Mouse (Mus musculus) adrenal gland, postnatal 4 days (tissue): ENCODE data around the gene Psmb11. TPM values are rescaled to one million over a fixed set of nuclear protein-coding genes. Genes with fewer than 3 reads are reported as not detected.

Experiments
- DNase-seq, 2 experiments: peaks; one replicate each; pipeline ENCODE4 v3.0.0; 2021 to 2022; ENCODE audit warnings: low spot score in 2 of 2, mixed read lengths in 2 of 2
- long read RNA-seq, 2 experiments: library from polyadenylated mRNA; stranded (forward); transcript quantifications; one replicate each; pipeline ENCODE4 v2.0.0; 2021
- total RNA-seq, 2 experiments: library from RNA; stranded (reverse); gene quantifications; 2 replicates each; pipeline ENCODE4 v1.2.3; 2021

Psmb11 gene
- total RNA-seq: not detected
- long read RNA-seq, experiment 1: 0 reads
- long read RNA-seq, experiment 2: 0 reads

DNA sequence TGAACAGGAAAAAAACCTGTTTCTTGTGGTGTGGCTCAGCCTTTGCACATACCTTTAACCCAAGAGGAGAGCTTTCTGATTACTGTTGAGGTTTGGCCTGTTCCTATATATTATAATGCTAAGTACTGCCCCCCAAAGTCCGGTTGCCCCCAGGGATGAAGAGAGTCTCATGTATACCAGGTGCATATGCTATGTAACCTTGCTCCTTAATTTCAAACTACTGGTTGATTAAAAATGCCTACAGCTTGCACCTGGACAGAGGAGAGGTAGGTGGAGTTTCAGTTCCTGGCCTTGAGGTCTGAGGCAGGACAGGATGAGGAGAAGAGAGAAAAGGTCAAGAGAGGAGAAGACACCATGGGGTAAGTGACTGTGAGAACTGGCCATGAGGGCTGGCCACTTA is at the start of gene Psmb11:
TSS of gene Psmb11 (plus strand) at position 301 of the 400 bp plus-strand sequence.
- DNase-seq: no peak

- no peak for DNase-seq
These were observed 49.1 kb upstream of the Psmb11 start for GRCm38 (mm10) chr14:54572122-54572521.

GRCm38 (mm10) chr14:54572790-54573736 is 48.2 kb upstream of the Psmb11 start:
- no peak for DNase-seq

DNA sequence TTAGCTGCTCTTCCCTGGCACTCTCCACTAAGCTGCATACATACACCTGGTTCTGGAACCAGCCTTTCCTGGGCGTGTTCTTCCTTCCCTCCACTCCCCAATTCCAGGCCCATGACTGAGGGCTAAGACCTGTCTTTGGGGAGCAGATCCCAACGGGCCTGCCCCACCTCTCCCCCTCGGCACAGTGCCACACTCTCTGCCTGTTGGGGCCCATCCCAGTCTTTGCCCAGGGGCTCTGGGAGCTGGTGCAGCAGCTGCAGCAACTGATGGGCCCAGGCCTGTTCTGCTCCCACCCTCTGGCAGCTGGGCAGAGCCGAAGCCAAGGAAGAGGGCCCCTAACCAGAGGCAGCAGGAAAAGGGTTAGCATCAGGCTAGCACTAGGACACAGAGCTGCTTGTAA is 47.0 kb upstream of the Psmb11 start:
- DNase-seq: no peak

DNA sequence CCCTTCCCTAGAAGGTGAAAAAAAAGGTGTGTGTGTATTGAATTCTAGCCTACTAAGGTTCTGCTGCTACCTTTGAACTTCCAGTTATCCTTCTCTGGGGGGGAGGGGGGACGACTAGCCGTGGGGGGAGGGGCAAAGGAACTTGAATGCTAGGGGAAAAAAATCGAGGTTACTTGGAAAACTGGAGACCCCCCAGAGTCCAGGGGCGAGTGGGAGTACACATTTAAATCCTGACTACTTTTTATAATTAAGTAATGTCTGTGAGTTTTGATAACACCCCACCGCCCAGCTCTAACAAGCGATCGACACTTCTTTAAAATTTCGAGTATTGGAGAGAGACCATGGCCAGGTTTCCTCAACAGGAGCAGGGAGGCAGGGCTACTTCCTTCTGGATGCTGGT is 46.2 kb upstream of the Psmb11 start:
- no peak for DNase-seq

GRCm38 (mm10) chr14:54575631-54576030 is 45.6 kb upstream of the Psmb11 start:
- peak in 1 of 2 experiments; percentile 36 for DNase-seq

DNA sequence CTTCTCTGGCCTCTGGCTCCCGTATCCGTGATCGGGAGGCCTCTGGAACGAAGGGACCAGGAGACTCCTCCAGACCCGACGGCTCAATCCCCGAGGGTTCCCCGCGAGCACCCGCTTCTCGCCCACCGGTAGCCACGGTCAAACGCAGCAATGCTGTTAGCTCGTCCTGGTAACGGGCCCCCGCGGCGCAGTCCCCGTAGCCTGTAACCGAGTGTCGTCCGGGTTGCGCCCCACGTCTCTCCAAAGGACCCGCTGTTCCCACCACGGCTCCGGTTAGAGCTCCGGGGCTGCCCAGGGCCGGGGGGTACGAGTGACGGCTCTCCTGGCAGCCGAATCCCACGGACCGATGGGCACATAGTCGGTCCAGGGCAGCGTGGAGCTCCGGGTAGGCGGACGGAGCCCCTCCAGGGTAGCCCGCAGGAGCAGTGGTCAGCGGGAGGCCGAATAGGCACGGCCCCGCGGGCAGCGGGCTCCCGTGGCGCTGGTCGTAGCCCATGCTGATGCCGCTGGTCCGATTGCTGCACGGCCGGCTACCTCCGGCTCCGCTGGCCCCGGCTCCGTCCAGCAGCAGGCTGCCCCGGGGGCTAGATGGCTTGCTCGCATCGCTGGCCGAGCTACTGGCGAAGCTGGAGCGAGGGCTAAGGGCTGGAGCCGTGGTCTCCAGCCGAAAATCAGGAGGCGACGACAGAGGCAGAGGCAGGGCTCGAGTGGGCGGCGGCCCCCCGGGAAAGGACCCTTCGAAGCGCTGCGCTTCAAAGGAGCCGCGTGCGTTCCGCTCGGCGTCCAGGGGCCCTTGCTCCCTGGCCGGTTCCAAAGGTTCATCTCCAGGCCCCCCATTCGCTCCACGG is 44.8 kb upstream of the Psmb11 start:
- DNase-seq: no peak

DNA sequence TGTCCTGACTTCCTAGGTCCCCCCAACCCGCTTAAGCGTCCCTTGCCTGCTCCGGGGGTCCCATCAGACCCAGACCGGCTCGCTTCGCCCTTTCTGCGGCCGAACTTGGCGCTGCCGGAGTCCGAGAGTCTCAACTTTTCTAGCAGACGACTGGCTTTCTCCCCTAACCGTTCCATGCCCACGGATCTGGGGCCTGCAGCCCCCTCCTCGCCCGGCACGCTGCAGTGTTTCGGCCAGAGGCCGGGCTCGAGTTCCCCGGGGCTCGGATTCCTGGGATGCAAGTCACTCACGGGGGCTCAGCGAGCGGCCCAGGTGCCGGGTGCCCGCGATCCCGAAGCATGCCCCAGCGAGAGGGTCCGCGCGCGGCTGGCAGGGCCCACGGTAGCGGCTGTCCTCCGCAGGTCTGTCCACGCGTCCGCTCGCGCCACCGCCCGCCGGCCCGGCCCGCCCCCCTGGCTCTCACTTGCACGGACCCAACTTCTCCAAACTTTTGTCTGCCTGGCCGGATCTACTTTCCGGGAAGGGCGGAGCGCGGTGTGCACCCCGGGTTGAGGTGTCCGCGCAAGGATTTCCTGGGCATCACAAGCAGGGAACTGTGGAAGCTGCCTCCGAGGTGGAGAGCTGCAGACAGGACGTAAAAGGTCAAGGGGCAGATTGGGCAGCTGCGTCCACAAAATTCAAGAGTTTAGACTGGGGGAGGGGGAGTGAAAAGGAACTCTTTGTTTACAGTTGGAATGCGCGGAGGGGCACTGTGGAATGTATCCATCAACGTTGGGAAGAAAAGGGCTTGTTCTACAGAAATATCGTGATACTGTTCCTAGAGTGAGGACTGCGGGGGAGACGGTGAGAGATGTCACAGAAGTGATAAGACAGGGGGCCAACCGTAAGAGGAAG is 43.9 kb upstream of the Psmb11 start, which contains the start of gene Ajuba:
TSS of gene Ajuba (minus strand) at position 470 of the 894 bp plus-strand sequence.
- peak; percentile 60 to 81 for DNase-seq

GRCm38 (mm10) chr14:54578063-54578462 is 43.2 kb upstream of the Psmb11 start:
- no peak for DNase-seq

- DNase-seq: no peak
These were observed 41.6 kb upstream of the Psmb11 start for GRCm38 (mm10) chr14:54579638-54580037.

DNA sequence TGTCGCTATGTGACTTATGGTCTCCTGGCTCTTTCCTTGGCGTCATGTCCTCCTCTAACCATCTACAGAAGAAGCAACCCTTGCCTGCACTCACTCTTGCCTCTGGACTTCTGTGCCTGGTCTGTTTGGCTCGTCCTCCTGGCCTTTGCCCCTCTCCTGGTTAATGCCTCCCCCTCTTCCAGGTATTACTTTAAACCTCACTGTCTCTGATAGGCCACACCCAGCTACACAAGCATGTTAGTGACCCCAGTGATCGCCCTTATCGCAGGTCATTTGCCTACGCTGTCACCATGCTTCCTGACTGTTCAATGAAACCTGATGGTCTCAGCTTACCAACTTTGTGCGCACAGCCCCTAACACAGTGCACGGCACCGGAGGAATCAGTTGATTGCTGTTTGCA is 38.7 kb upstream of the Psmb11 start:
- no peak for DNase-seq

- DNase-seq: no peak
These were observed 37.4 kb upstream of the Psmb11 start for GRCm38 (mm10) chr14:54583681-54584338.

GRCm38 (mm10) chr14:54591056-54591455 is 30.2 kb upstream of the Psmb11 start:
- no peak for DNase-seq

DNA sequence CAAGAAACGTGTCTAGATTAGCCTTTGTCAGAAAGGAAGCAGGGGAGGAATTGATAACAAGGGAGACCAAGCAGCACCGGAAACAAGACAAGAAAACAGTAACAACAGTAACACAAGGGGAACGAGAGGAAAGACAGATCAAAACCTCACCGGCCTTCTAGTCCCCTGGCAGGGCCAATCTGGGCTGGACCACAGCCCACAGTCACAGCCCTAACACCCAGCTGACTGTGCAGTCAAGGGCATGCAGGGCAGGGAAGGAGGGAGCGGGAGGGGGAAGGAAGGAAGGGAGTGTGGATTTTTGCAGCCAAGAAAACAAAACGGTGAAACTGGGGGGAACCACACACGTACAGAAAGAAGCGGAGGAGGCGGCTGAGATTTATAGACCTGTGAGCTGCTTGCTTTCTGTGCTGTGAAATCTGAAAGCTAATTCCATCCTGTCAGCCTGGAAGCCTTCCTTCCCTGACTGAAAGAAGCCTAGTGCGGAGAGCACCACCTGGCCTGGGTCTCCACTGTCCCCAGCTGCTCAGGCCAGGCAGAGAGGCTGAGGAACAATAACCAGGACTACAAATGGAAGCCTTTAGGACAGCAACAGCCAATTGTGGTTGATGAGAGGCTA is 28.8 kb upstream of the Psmb11 start:
- DNase-seq: no peak

- no peak for DNase-seq
These were observed 27.2 kb upstream of the Psmb11 start for GRCm38 (mm10) chr14:54594055-54594454.

DNA sequence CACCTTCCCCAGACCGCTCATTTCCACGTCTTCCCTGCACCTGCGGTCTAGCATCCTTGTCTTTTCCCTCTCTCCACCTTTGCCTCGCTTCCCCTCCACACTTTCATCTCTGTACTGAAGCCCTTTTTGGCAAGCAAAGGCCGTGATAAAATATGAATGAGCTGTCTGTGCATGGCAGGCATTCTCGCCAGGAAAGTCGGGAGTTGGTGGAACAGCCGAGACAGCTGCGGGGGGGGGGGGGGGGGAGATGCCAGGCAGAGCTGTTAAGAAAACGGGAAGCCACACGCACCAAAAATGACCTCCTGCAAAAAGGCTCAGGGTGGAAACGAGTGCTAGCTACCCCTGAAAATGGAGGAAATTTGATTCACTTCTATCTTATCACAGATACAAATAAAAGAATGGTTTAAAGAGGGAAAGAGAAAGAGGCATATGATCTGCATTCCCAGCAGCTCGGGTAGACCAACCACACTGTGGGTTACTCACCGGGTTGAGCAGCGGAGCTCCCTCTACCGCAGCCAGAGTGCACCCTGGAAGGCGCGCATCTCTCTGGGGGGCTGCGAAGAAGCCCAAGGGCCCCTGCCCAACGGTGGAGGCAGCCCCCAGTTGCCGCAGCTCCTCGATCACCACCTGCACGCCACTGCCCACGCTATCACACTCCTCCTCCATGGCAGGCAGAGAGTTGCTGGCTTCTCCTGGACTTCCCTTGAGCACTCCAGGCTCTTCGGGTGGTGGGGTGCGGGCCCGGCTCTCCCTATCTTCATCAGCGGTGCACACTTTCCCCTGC is 26.4 kb upstream of the Psmb11 start:
- DNase-seq: no peak

GRCm38 (mm10) chr14:54597084-54597483 is 24.1 kb upstream of the Psmb11 start:
- no peak for DNase-seq

DNA sequence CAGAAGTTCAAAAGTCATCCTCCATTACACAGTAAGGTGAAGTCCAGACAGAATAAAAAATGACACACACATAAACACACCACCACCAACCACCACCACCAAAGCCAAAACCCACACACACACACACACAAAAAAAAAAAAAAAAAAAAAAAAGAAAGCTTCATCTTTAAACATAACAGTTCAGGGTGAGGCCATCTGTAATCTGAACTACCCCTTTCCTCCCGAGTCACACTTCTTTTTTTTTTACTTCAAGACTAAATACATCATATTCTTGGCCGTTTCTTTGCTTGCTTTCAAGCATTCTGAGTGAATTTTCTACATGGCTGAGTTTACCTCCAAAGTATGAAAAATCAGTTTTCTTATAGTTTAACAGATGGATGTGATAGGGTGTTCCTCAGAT is 19.6 kb upstream of the Psmb11 start:
- no peak for DNase-seq

GRCm38 (mm10) chr14:54602613-54603012 is 18.6 kb upstream of the Psmb11 start:
- DNase-seq: no peak
